Mouse (Mus musculus) liver, adult 2 months (tissue): ENCODE data around the gene H1foo. TPM values are rescaled to one million over a fixed set of nuclear protein-coding genes. Genes with fewer than 3 reads are reported as not detected.

Experiments used
- DNase-seq: peaks from one replicate; pipeline ENCODE4 v3.0.0-alpha.2; 2011; ENCODE audit warnings: low read depth, low spot score; ENCODE audit errors: extremely low read depth
- H3K27ac ChIP-seq: fragments of 200-500 bp; replicated peaks from 2 replicates; pipeline ENCODE4 v1.5.1; 2012; ENCODE audit warnings: low read depth, mild to moderate bottlenecking, control low read depth, inconsistent platforms, low read length; ENCODE audit not compliant: insufficient read depth
- H3K27me3 ChIP-seq: fragments of 200-500 bp; 2 replicates; pipeline ENCODE4 v1.6.1; 2012; ENCODE audit warnings: mild to moderate bottlenecking, moderate library complexity, low read length, inconsistent platforms; ENCODE audit not compliant: control insufficient read depth, insufficient read depth
- H3K36me3 ChIP-seq: fragments of 200-500 bp; 2 replicates; pipeline ENCODE4 v1.6.1; 2012; ENCODE audit warnings: low read length, inconsistent platforms; ENCODE audit not compliant: control insufficient read depth, insufficient read depth
- H3K4me1 ChIP-seq: fragments of 200-500 bp; 2 replicates; pipeline ENCODE4 v1.6.1; 2011; ENCODE audit warnings: low read length; ENCODE audit not compliant: control insufficient read depth, insufficient read depth
- H3K4me3 ChIP-seq: fragments of 200-500 bp; 2 replicates; pipeline ENCODE4 v1.5.1; 2011; ENCODE audit warnings: low read depth, mild to moderate bottlenecking, control low read depth, low read length, moderate library complexity; ENCODE audit not compliant: insufficient read depth
- H3K79me2 ChIP-seq: fragments of 200-500 bp; 2 replicates; pipeline ENCODE4 v1.6.1; 2012; ENCODE audit warnings: inconsistent platforms, mild to moderate bottlenecking, low read length, moderate library complexity; ENCODE audit not compliant: control insufficient read depth, insufficient read depth
- H3K9ac ChIP-seq: fragments of 200-500 bp; 2 replicates; pipeline ENCODE4 v1.6.1; 2012; ENCODE audit warnings: low read depth, mild to moderate bottlenecking, control low read depth, inconsistent platforms, low read length
- CTCF ChIP-seq: fragments of 200-500 bp; IDR thresholded peaks from 2 replicates; pipeline ENCODE4 v1.5.1; 2011; ENCODE audit warnings: low read depth, low read length, control low read depth
- POLR2A ChIP-seq: fragments of 200-500 bp; IDR thresholded peaks from 2 replicates; pipeline ENCODE4 v1.6.1; 2011; ENCODE audit warnings: low read length, control low read depth; ENCODE audit not compliant: insufficient read depth; ENCODE audit errors: extremely low read depth
- WGBS: fragments of 180-500 bp; shearing (Covaris S2); methylation state at CpG from one replicate; pipeline ENCODE4 v1.1.7; 2018; 5-methylcytosine and 5-hydroxymethylcytosine counted together
- polyA plus RNA-seq: library from polyadenylated mRNA; depleted of rRNA; stranded (reverse); fragments of >200 nt; gene quantifications from 2 replicates; pipeline ENCODE4 v1.2.3, GENCODE M21; 2012
- total RNA-seq: library from RNA; depleted of rRNA; stranded (reverse); fragments of >200 nt; gene quantifications from 2 replicates; pipeline ENCODE4 v1.2.3, GENCODE M21; 2014

The H1foo gene
- total and polyA plus RNA-seq, 2 experiments = not detected

DNA sequence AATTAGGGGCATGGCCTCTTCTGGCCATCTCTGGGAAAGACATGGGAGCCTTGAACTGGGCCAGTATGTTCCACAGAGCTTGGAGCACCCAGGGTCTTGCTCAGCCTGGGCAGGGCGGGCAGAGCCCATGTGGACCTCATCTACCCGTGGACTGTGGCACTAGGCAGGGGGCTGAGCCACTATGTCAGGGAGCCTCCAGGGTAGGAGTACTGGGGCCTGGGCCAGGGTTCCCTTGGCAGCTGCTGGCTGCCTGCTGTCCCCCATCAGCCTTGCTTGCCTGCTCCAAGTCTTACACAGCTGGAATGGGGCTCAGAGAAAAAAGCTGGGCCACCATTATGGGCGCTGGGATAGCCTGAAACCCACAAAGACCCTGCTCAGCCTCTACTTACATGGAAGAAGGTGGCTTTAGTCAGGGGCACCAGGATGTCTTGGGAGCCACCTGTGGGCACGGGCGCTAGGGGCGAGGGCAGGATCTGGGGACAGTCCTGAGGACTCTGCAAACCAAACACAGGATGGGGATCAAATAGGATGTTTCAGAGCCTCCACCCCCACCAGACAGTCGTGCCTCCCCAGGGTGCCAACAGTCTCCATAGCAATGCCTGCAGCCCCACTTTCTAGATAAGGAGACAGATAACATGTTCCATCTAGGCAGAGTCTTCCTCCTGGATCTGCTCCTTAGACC is 27.5 kb downstream of the H1foo start:
- no peak overlapping the region for H3K4me3 ChIP-seq
- no peaks in the 10 kb centered on the region for H3K79me2 ChIP-seq
- WGBS = 79% methylated on average over 7 of the region's 7 CpGs
- H3K36me3 ChIP-seq = no peaks in the 10 kb centered on the region
- no peak overlapping the region for H3K9ac ChIP-seq
- no peak overlapping the region for H3K27ac ChIP-seq
- TF ChIP-seq POLR2A (no peak), CTCF (no peak)
- no peaks in the 10 kb centered on the region for H3K27me3 ChIP-seq
- peaks cover 4% of the 10 kb centered on the region; the same call in 1 of the 2 replicates for H3K4me1 ChIP-seq
- no peak for DNase-seq

DNA sequence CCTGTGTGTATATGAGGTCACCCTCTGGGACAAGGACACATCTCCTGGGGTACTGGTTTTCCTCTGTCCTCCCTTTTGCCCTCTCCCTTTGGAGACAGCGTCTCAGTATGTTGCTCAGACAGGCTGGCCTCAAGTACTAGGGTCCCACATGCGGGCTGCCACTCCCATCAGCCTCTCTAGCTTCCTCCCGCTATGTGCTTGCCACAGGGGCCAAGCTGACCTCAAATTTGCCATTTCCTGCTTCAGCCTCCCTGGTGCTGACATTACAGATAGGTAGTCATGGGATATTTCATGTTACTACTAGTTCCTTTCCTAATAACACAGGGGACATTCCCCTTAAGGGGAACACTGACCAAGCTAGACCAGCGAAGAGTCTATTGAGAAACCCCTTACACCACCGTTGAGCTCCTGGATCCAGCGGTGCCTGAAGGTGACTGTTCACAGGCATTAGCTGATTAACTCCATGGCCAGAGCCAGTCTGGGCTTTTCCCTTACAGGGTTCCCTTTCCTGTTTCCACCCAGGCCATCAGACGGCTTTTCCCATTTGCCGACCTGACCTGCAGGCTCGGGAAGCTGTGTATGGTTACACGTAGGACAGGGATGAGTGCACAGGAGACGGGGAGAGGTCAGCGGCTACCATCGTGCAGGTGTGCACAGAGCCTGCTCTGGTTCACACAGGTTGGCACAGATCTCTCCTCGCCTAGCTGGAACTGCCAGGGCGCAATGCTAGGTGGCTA is 28.6 kb downstream of the H1foo start:
- Histone ChIP-seq H3K4me3 (no peak overlapping the region), H3K4me1 (peaks cover 4% of the 10 kb centered on the region; the same call in 1 of the 2 replicates), H3K9ac (no peak overlapping the region), H3K27ac (0 out of 2 replicates have a peak overlapping the region, but pooled peaks have one; percentile 3), H3K27me3 (no peaks in the 10 kb centered on the region), H3K36me3 (no peaks in the 10 kb centered on the region), H3K79me2 (no peaks in the 10 kb centered on the region)
- WGBS = 76% methylated on average over 15 of the region's 15 CpGs
- no peak for TF ChIP-seq CTCF
- no peak for TF ChIP-seq POLR2A
- DNase-seq = no peak

GRCm38 (mm10) chr6:115973881-115974662 is 29.3 kb downstream of the H1foo start:
- Histone ChIP-seq H3K4me1 (peaks cover 4% of the 10 kb centered on the region; the same call in 1 of the 2 replicates), H3K36me3 (no peaks in the 10 kb centered on the region), H3K27ac (no peak overlapping the region), H3K27me3 (no peaks in the 10 kb centered on the region), H3K4me3 (no peak overlapping the region), H3K9ac (no peak overlapping the region), H3K79me2 (no peaks in the 10 kb centered on the region)
- TF ChIP-seq CTCF = no peak
- no peak for TF ChIP-seq POLR2A
- DNase-seq = no peak
- 79% methylated on average over 16 of the region's 16 CpGs for WGBS

DNA sequence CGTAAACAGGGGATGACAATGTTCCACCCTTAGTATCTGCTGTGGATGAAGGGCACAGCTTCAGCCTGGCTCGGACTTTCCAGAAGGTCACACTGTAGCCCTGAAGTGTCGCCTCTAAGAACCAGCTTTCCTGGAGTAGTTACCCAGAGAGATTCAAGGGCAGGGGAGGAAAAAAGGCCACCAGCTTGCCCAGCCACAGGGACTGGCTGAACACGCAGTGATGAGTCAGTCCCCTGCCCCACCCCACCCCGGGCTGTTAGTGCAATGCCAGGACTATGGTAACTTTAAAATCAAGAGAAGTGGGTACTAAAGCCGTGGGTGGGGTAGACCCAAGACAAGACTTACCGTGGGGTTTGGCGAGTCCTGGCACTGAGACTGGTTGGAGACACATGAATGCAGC is 30.9 kb downstream of the H1foo start:
- no peak for DNase-seq
- Histone ChIP-seq H3K9ac (no peak overlapping the region), H3K27me3 (no peaks in the 10 kb centered on the region), H3K27ac (no peak overlapping the region), H3K36me3 (no peaks in the 10 kb centered on the region), H3K4me1 (peaks cover 4% of the 10 kb centered on the region; the same call in 1 of the 2 replicates), H3K4me3 (no peak overlapping the region), H3K79me2 (no peaks in the 10 kb centered on the region)
- no peak for TF ChIP-seq POLR2A
- no peak for TF ChIP-seq CTCF
- WGBS = 85% methylated on average over 8 of the region's 8 CpGs

DNA sequence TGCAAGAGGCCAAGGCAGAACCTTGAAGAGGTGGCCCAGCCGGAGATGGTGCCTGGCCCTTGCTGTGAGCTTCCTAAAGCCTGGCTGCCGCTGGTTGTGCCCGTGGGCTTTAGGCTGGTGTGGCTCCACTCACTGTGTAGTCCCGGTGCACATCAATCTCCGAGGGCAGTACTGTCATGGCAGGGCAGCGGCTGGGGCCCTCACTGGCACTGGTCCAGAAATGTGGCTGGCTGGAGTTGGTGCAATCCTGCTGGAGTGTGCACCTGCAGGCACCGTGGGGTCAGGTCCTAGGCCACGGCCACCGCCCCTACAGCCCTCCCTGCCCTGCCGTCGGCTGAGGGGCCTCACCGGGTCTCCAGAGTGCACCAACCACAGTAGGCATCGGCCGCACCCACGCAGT is 33.1 kb downstream of the H1foo start:
- DNase-seq = no peak

More for the DNA sequence above, 33.1 kb downstream of the H1foo start:
- H3K4me3 ChIP-seq = no peak overlapping the region
- H3K36me3 ChIP-seq = no peaks in the 10 kb centered on the region
- H3K9ac ChIP-seq = no peak overlapping the region
- no peak overlapping the region for H3K27ac ChIP-seq
- no peaks in the 10 kb centered on the region for H3K4me1 ChIP-seq
- H3K79me2 ChIP-seq = no peaks in the 10 kb centered on the region
- 69% methylated on average over 15 of the region's 15 CpGs for WGBS
- TF ChIP-seq POLR2A (no peak), CTCF (no peak)
- no peaks in the 10 kb centered on the region for H3K27me3 ChIP-seq
